Mouse (Mus musculus): ENCODE data around the gene Rin3. TPM values are rescaled to one million over a fixed set of nuclear protein-coding genes. Genes with fewer than 3 reads are reported as not detected.

Rin3 gene
- polyA plus RNA-seq, 1 experiment from 2014 or later = 2.8 TPM

DNA sequence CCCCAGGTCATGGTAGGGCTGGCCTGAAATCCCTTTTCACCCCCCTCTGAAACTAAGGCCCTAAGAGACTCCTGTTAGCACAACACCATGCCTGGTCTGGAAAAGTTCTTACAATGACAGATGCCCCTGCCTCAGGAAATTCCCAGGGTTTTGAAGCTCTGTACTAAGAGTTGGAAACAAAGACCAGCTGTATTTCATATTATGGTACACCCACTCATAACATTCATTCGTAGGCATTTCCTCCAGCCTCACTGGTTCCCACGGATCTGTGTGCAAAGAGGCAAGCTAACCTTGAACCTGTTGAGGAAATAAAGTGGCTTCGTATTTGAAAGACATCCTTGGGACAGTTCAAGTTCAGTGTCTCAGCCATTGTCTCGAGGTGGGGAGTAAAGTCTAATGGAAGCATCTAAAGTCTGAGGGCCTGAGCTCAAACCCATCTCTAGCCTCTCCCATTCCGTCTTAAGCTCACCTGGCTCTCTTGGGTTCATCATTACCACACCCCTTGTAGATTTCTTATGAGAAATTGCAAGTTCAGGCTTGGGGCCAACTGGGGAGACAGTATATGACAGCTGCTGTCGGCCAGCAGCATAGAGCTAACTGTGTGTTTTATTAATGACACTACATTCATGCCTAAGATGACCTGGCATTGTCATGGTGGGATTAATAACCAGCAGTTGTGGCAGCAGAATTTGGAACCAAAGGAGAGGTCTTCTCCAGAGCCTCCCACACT, 41.5 kb downstream of the Rin3 start:
- no peak overlapping the region for H3K27ac ChIP-seq (replicated peaks)
- H3K4me3 ChIP-seq = no peak overlapping the region
- H3K36me3 ChIP-seq = no peaks in the 10 kb centered on the region
- 0 out of 2 replicates have a peak, but pooled peaks cover 4% of the 10 kb centered on the region for H3K4me1 ChIP-seq (replicated peaks)
- H3K9me3 ChIP-seq = no peaks in the 10 kb centered on the region
- no peak overlapping the region for H3K9ac ChIP-seq
- 79% methylated on average over 6 of the region's 6 CpGs for WGBS
- H3K27me3 ChIP-seq = no peaks in the 10 kb centered on the region
- H3K4me2 ChIP-seq = no peak overlapping the region
- no peak for ATAC-seq (ENCODE audit: low FRiP score, low read depth)

DNA sequence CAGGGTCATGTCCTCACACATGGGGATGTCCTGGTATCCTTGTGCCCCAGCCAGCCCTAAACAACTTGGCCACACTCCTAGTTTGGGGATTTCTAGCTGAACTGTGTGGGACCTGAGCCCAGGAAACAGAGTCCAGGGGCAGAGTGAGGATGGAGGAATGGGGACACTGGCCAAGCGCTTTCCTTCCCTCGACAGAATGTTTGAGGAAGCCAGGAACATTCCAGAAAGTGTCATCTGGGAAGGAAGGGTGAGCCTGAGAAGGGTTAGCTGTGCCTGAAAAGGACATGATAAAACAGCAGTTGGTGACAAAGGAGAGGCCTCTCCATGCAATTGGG, 42.0 kb downstream of the Rin3 start:
- Histone ChIP-seq H3K4me2 (no peak overlapping the region), H3K36me3 (no peaks in the 10 kb centered on the region), H3K9ac (no peak overlapping the region), H3K27me3 (no peaks in the 10 kb centered on the region), H3K9me3 (no peaks in the 10 kb centered on the region), H3K27ac (replicated peaks) (no peak overlapping the region), H3K4me1 (replicated peaks) (0 out of 2 replicates have a peak, but pooled peaks cover 4% of the 10 kb centered on the region), H3K4me3 (no peak overlapping the region)
- ATAC-seq (ENCODE audit: low FRiP score, low read depth) = no peak
- 89% methylated on average over 2 of the region's 2 CpGs for WGBS

DNA sequence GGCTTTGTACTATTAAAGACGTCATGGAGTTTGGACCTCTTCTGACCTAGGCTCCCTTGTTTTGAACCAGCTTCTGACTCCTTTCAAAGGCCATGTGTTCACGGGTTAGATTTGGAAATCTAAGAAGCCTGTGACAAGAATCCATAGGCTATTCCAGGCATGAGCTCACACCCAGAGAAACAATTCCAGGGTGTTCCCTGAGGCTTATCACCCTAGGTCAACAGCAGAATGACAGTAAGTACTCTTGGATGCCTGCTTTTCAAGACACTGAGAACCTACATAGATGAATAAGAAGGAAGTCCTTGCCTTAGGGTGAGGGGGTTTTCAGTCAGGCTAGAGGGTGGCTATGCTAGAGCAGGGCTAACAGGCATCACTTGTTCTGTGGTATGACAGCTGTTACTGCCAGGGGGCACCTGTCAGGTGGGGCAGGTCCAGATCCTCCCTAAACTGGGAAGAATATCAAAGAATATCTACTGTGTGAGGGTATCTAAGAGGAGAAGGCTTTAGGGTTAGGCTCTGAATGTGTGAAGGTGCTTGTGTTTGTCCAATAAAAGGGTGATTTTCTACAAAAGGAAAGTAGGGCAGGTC, 44.0 kb downstream of the Rin3 start:
- WGBS = 84% methylated on average over 2 of the region's 2 CpGs
- Histone ChIP-seq H3K4me3 (no peak overlapping the region), H3K4me2 (no peak overlapping the region), H3K9me3 (no peaks in the 10 kb centered on the region), H3K27ac (replicated peaks) (no peak overlapping the region), H3K36me3 (no peaks in the 10 kb centered on the region), H3K9ac (no peak overlapping the region), H3K27me3 (no peaks in the 10 kb centered on the region), H3K4me1 (replicated peaks) (0 out of 2 replicates have a peak, but pooled peaks cover 4% of the 10 kb centered on the region)
- no peak for ATAC-seq (ENCODE audit: low FRiP score, low read depth)

DNA sequence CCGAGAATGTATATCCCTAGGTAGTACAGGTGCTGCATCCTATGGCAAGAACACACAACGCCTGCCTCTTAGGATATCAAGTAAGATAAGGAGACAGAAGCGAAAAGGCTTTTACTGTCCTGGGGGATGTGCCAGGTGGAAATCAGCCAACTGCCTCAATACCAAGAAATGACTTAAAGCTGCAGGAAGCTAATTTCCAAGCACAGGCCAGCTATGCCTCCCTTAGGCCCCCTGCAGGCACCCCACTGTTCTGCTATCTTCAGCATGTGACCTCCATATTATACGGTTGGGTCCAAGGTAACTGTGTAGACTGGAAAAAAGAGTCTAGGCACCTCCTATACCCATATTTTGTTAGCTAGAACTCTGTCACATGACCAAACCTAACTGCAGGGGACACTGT, 44.7 kb downstream of the Rin3 start:
- 59% methylated on average over 4 of the region's 4 CpGs for WGBS
- H3K36me3 ChIP-seq = no peaks in the 10 kb centered on the region
- ATAC-seq (ENCODE audit: low FRiP score, low read depth) = no peak

DNA sequence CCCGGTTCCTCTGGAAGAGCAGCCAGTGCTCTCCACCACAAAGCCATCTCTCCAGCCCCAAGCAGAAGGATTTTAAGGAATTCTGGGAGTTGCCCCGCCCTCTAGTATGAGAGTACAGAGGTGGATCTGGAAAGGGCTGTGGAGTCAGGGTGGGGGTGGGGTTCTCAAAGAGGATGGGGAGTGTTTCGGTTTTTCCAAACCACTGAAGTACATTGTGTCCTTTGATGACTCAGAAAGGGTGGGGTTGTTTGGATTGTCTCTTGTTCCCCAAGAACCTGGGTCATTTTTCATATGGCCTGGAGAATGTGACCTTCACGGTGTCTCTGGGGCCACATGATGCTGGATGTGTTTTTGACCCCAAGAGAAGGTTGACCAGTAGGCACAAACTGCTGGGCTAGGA, 45.2 kb downstream of the Rin3 start:
- H3K27me3 ChIP-seq = no peaks in the 10 kb centered on the region
- 80% methylated on average over 4 of the region's 4 CpGs for WGBS
- H3K9ac ChIP-seq = no peak overlapping the region
- no peak for ATAC-seq (ENCODE audit: low FRiP score, low read depth)
- H3K4me2 ChIP-seq = no peak overlapping the region
- no peaks in the 10 kb centered on the region for H3K9me3 ChIP-seq
- 0 out of 2 replicates have a peak, but pooled peaks cover 4% of the 10 kb centered on the region for H3K4me1 ChIP-seq (replicated peaks)
- no peaks in the 10 kb centered on the region for H3K36me3 ChIP-seq
- H3K4me3 ChIP-seq = no peak overlapping the region
- H3K27ac ChIP-seq (replicated peaks) = no peak overlapping the region

More for the DNA sequence above, 44.7 kb downstream of the Rin3 start:
- Histone ChIP-seq H3K9me3 (no peaks in the 10 kb centered on the region), H3K27ac (replicated peaks) (no peak overlapping the region), H3K4me3 (no peak overlapping the region), H3K9ac (no peak overlapping the region), H3K4me2 (no peak overlapping the region), H3K27me3 (no peaks in the 10 kb centered on the region), H3K4me1 (replicated peaks) (0 out of 2 replicates have a peak, but pooled peaks cover 4% of the 10 kb centered on the region)

DNA sequence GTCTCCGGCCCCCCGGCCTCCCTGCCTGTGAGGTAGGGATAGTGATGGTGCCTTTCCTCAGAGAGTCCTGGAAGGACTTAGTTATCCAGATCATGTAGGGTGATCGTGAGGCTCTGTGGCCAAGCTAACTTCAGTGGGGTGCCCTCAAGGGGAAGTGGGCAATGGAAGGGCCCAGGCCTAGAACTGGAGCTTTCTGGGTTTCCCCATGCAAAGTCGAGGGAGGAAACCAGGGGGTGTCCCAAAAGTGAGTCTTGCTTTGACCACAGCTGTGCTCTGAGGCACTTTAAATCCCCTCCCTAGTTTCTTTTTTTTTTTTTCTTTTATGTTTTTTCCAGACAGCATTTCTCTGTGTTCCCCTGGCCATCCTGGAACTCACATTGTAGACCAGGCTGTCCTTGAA, 47.3 kb downstream of the Rin3 start:
- no peak overlapping the region for H3K4me3 ChIP-seq
- H3K9me3 ChIP-seq = no peaks in the 10 kb centered on the region
- no peak overlapping the region for H3K9ac ChIP-seq
- no peaks in the 10 kb centered on the region for H3K36me3 ChIP-seq
- WGBS = 96% methylated on average over 4 of the region's 4 CpGs
- H3K4me1 ChIP-seq (replicated peaks) = 0 out of 2 replicates have a peak, but pooled peaks cover 4% of the 10 kb centered on the region
- no peaks in the 10 kb centered on the region for H3K27me3 ChIP-seq
- ATAC-seq (ENCODE audit: low FRiP score, low read depth) = no peak
- no peak overlapping the region for H3K4me2 ChIP-seq
- H3K27ac ChIP-seq (replicated peaks) = no peak overlapping the region

DNA sequence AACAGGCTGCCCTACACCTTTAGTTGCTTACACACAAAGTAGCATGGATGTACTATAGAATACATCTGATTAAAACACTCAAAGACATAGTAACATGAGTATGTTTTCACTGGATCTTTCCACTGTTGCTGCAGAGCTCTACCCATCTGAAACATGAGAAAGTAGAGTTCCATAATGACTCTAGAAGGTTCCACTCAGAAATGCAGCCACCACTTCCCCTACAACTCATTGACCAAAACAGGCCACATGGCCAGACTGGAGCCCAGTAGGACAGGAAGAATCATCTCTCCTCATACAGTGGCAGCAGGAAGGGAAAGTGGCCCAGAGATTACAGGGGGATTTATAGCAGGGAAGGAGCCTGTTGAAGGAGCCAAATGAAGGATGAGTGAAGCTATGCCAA, 47.9 kb downstream of the Rin3 start:
- no peak overlapping the region for H3K9ac ChIP-seq
- no peak overlapping the region for H3K27ac ChIP-seq (replicated peaks)
- ATAC-seq (ENCODE audit: low FRiP score, low read depth) = no peak
- H3K4me2 ChIP-seq = no peak overlapping the region
- no peaks in the 10 kb centered on the region for H3K36me3 ChIP-seq
- H3K4me3 ChIP-seq = no peak overlapping the region
- H3K27me3 ChIP-seq = no peaks in the 10 kb centered on the region
- H3K4me1 ChIP-seq (replicated peaks) = 0 out of 2 replicates have a peak, but pooled peaks cover 4% of the 10 kb centered on the region
- no peaks in the 10 kb centered on the region for H3K9me3 ChIP-seq

DNA sequence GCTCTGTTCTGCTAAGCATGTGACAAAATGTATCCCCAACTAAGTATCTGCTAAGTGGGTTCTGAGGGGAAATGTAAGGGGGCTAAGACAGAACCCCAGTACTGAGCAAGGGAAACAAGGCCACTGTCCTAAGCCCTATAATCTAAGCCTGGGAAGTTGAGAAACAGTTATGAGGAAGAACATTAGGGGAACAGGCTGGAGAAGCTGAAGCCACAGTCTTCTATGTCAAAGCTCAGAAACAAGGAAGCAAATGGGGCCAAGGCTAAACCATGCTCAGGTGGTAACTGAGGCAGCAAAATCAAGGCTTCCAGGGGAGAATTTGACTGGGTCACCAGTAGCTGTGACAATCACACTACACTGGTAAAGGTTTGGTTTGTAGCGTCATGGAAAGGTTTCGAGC, 50.3 kb downstream of the Rin3 start:
- Histone ChIP-seq H3K27me3 (no peaks in the 10 kb centered on the region), H3K4me3 (no peak overlapping the region), H3K36me3 (no peaks in the 10 kb centered on the region), H3K27ac (replicated peaks) (no peak overlapping the region), H3K4me1 (replicated peaks) (no peaks in the 10 kb centered on the region), H3K4me2 (no peak overlapping the region), H3K9me3 (no peaks in the 10 kb centered on the region), H3K9ac (no peak overlapping the region)
- ATAC-seq (ENCODE audit: low FRiP score, low read depth) = no peak
- 95% methylated on average over 2 of the region's 2 CpGs for WGBS

DNA sequence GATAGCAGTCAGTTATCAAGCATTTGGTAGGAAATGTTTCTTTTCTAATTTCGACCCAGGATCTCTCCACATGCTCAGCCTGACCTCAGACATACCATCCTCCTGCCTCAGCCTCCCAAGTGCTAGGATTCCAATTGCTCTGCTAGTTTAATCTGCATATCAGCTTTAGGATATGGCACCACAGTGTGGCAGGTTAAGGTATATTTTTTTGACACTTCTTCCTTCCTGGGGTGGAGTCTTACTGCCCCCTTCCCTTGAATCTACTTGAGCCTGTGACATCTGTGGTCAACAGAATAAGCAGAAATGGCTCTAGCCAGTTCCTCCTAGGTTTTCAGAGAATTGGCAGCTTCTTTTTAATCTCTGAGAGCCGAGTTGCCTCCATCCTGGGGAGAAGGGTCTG, 56.2 kb downstream of the Rin3 start:
- Histone ChIP-seq H3K4me1 (replicated peaks) (0 out of 2 replicates have a peak, but pooled peaks cover 4% of the 10 kb centered on the region), H3K9me3 (no peaks in the 10 kb centered on the region), H3K9ac (no peak overlapping the region), H3K27me3 (no peaks in the 10 kb centered on the region), H3K27ac (replicated peaks) (no peak overlapping the region), H3K4me2 (no peak overlapping the region), H3K36me3 (no peaks in the 10 kb centered on the region), H3K4me3 (no peak overlapping the region)
- no peak for ATAC-seq (ENCODE audit: low FRiP score, low read depth)
- 73% methylated on average over 2 of the region's 2 CpGs for WGBS

DNA sequence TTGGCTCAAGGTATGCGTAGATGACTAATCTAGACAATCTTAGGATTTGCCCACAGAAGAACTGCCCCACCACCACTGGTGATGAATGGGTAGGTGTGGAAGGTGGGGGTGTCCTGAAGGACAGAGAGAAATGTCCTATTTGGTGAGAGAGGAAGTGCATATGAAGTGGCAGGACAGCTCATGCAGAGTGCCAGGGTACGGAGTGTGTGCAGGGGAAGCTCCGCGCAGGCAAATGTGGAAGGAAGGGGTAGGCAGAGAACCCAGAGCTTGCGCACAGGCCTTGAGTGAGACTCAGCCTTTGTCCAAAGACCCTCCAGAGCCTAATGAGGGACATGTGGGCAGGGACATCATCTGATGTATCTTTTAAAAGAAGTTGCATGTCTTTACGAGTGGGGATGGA, 57.6 kb downstream of the Rin3 start:
- no peak overlapping the region for H3K9ac ChIP-seq
- H3K36me3 ChIP-seq = no peaks in the 10 kb centered on the region
- no peak overlapping the region for H3K4me3 ChIP-seq
- no peak overlapping the region for H3K27ac ChIP-seq (replicated peaks)
- no peak for ATAC-seq (ENCODE audit: low FRiP score, low read depth)
- H3K4me2 ChIP-seq = no peak overlapping the region
- WGBS = 95% methylated on average over 6 of the region's 6 CpGs
- no peaks in the 10 kb centered on the region for H3K9me3 ChIP-seq
- H3K27me3 ChIP-seq = no peaks in the 10 kb centered on the region
- H3K4me1 ChIP-seq (replicated peaks) = 0 out of 2 replicates have a peak, but pooled peaks cover 4% of the 10 kb centered on the region

DNA sequence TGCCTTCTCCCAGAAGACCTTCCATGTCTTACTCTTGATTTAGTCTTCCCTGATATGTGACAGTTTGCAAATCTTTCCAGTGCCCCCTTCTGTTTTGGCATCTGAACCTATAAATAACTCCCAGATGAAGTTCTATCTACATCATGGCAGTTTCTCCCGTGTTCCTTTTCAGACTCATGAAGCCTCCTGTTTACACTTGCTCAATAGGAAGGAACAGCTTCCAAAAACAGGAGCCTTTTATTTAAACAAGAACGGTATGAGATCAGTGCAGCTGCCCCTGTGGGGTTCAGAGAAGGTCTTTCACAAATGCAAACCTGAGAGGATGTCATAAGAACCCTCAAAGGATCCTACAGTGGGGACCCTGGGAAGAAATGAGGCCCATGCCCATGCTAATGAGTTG, 59.3 kb downstream of the Rin3 start:
- H3K27ac ChIP-seq (replicated peaks) = no peak overlapping the region
- H3K36me3 ChIP-seq = no peaks in the 10 kb centered on the region
- 64% methylated on average over 2 of the region's 2 CpGs for WGBS
- 0 out of 2 replicates have a peak, but pooled peaks cover 4% of the 10 kb centered on the region for H3K4me1 ChIP-seq (replicated peaks)
- H3K27me3 ChIP-seq = no peaks in the 10 kb centered on the region
- H3K9ac ChIP-seq = no peak overlapping the region
- no peaks in the 10 kb centered on the region for H3K9me3 ChIP-seq
- no peak overlapping the region for H3K4me2 ChIP-seq
- ATAC-seq (ENCODE audit: low FRiP score, low read depth) = no peak
- H3K4me3 ChIP-seq = no peak overlapping the region

DNA sequence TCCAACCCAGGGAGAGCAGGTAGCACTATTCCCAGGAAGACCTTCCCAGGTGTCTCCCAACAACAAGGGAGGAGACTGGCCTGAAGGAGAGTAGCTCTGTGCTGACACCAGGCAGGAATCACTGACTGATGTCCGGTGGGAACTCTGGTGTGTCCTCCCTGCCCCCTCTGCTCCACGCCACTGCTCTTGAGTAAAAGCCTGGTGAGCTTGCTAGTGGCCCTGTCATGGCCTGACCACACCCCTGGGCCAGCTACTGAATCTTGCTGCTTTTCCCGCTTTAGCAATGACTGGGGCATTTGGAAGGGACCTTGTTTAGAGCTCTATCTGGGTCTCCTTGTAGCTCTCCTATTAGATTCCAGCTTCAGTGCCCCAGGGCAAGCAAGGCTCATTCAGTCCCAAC, 59.8 kb downstream of the Rin3 start:
- 67% methylated on average over 3 of the region's 3 CpGs for WGBS
- Histone ChIP-seq H3K9ac (no peak overlapping the region), H3K36me3 (no peaks in the 10 kb centered on the region), H3K9me3 (no peaks in the 10 kb centered on the region), H3K4me3 (no peak overlapping the region), H3K27ac (replicated peaks) (no peak overlapping the region), H3K4me1 (replicated peaks) (0 out of 2 replicates have a peak, but pooled peaks cover 4% of the 10 kb centered on the region), H3K27me3 (no peaks in the 10 kb centered on the region), H3K4me2 (no peak overlapping the region)
- no peak for ATAC-seq (ENCODE audit: low FRiP score, low read depth)

Data from hindbrain, embryonic 15.5 days (tissue).